15 mouse cellular contexts compared by ENCODE assay signal in the genomic region with DNA sequence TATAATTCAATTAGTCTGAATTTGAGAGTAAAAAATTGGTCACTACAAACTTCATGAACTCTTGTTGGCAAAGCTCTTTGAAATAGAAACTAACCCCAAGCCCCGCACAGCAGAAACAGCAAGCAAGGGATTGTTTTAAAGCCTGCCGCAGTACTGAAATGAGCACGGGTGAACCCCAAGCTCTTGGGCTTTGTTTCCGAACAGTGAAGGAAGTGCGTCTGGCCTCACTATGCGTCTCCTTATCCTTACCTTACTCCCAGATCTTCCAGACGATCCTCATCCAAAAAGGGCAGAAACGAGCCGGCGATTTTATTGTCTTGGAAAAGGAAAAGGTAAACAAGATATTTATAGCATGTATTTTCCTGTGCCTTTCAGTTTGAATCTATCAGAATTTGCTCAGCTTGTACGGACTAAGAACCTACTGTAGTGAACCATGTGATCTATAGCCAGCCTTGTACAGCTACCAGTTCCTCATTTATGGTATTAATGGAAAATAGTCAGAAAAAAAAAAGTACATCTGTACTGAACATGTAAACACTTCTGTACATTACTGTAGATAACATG. TPM values are rescaled to one million over a fixed set of nuclear protein-coding genes. Genes with fewer than 3 reads are reported as not detected.
DNase-seq lines count a peak whose midpoint lies in the region; ATAC-seq lines count a peak whose summit lies in the region.
"Had no signal": no experiment of that assay in that cellular context is flagged by ENCODE, and none has a peak within 500 bp of the region (broad histone marks: within the 10 kb centered on the region; RNA-seq: fewer than 3 reads in every experiment).

No protein-coding gene starts in this region.

- H3K4me2 ChIP-seq in liver, embryonic 11.5 days = no peak overlapping the region
- no peak overlapping the region for H3K4me2 ChIP-seq in liver, embryonic 12.5 days
- H3K4me2 ChIP-seq: embryonic facial prominence, embryonic 15.5 days; hindbrain, embryonic 14.5 days; lung, embryonic 14.5 days had no signal

- H3K9ac ChIP-seq in liver, embryonic 11.5 days (ENCODE audit: low read depth, low read length) = 0 out of 2 replicates have a peak overlapping the region, but pooled peaks have one; percentile 25
- no peak overlapping the region for H3K9ac ChIP-seq in liver, embryonic 12.5 days
- H3K9ac ChIP-seq: embryonic facial prominence, embryonic 15.5 days; hindbrain, embryonic 14.5 days; lung, embryonic 14.5 days had no signal

- peaks cover 11% of the 10 kb centered on the region for H3K4me1 ChIP-seq in liver, embryonic 11.5 days (replicated peaks; ENCODE audit: control insufficient read depth, insufficient read depth, low read length)
- peaks cover 33% of the 10 kb centered on the region for H3K4me1 ChIP-seq in liver, embryonic 12.5 days

- H3K36me3 ChIP-seq in liver, embryonic 11.5 days (ENCODE audit: control insufficient read depth, insufficient read depth, low read length) = peaks cover 12% of the 10 kb centered on the region; the same call in 1 of the 2 replicates
- peaks cover 44% of the 10 kb centered on the region for H3K36me3 ChIP-seq in liver, embryonic 12.5 days

- no peak overlapping the region for H3K4me3 ChIP-seq in liver, embryonic 11.5 days (ENCODE audit: low read depth, low read length)
- H3K4me3 ChIP-seq in liver, embryonic 12.5 days = no peak overlapping the region
- H3K4me3 ChIP-seq: embryonic facial prominence, embryonic 15.5 days had no signal

- DNase-seq in liver, embryonic 11.5 days (ENCODE audit: low spot score) = peak; percentile 0
- no peak for DNase-seq in cerebellum, adult 9-10 months
- DNase-seq in ovary, postnatal 14 days (ENCODE audit: low spot score) = no peak
- DNase-seq in urinary bladder, postnatal 25 days (ENCODE audit: low spot score) = no peak
- DNase-seq: cerebellum, adult 2 months; kidney, postnatal 4 days; lung, embryonic 14.5 days had no signal

- no peak overlapping the region for H3K27ac ChIP-seq in liver, embryonic 11.5 days (ENCODE audit: low read depth, low read length)
- H3K27ac ChIP-seq in liver, embryonic 12.5 days = no peak overlapping the region
- H3K27ac ChIP-seq: embryonic facial prominence, embryonic 15.5 days; hindbrain, embryonic 14.5 days had no signal

- WGBS in liver, embryonic 11.5 days = 81% methylated on average over 11 of the region's 11 CpGs
- 72% methylated on average over 11 of the region's 11 CpGs for WGBS in liver, embryonic 12.5 days (ENCODE audit: insufficient replicate concordance)

- no peak for ATAC-seq in liver, embryonic 11.5 days (replicated peaks; ENCODE audit: low FRiP score)
- ATAC-seq in liver, embryonic 12.5 days = no peak
- ATAC-seq in CD4-positive, CD25-positive, alpha-beta regulatory T cell, adult 4 months = peak; percentile 35
- 0 out of 2 replicates have a peak, but pooled peaks have one; percentile 27 for ATAC-seq in erythroblast, adult 5-6 weeks (replicated peaks; ENCODE audit: low FRiP score, poor library complexity, severe bottlenecking)
- ATAC-seq in megakaryocyte, adult 5-6 weeks (ENCODE audit: poor library complexity, severe bottlenecking) = peak; percentile 33

- H3K27me3 ChIP-seq in liver, embryonic 11.5 days (replicated peaks; ENCODE audit: control insufficient read depth, insufficient read depth, low read length) = no peaks in the 10 kb centered on the region
- no peaks in the 10 kb centered on the region for H3K27me3 ChIP-seq in liver, embryonic 12.5 days (replicated peaks)
- H3K27me3 ChIP-seq: embryonic facial prominence, embryonic 15.5 days had no signal

- H3K9me3 ChIP-seq in liver, embryonic 11.5 days (ENCODE audit: control insufficient read depth, low read length) = no peaks in the 10 kb centered on the region
- H3K9me3 ChIP-seq in liver, embryonic 12.5 days (replicated peaks) = no peaks in the 10 kb centered on the region
- H3K9me3 ChIP-seq: embryonic facial prominence, embryonic 15.5 days had no signal

RNA-seq across cellular contexts. Expression of gene Samhd1, which starts 5.4 kb away (rescaled TPM):
- polyA plus RNA-seq in liver, embryonic 11.5 days (2014; fragmentation: Nextera tagmentation; extraction: Ambion mirVana) = 33.1 and 33.2 TPM in 2 replicates
- 23.0 and 24.9 TPM in 2 replicates for polyA plus RNA-seq in liver, embryonic 12.5 days (2016; fragmentation: Nextera tagmentation; extraction: Ambion mirVana)
- polyA plus RNA-seq in CD4-positive, CD25-positive, alpha-beta regulatory T cell, adult 4 months (2017; shearing (Covaris generic)) = 100 to 1,000 TPM; 611 to 673 TPM
- 69.9 and 105 TPM in 2 replicates for total RNA-seq in erythroblast, adult 5-6 weeks (2015; ENCODE audit: low replicate concordance)
- 81.6 and 89.4 TPM in 2 replicates for total RNA-seq in erythroblast, adult 5-6 weeks (2017; ENCODE audit: low replicate concordance)
- 730 and 815 TPM in 2 replicates for total RNA-seq in megakaryocyte, adult 5-6 weeks (2015)
- total RNA-seq in megakaryocyte, adult 5-6 weeks (2017) = 599 and 677 TPM in 2 replicates

RNA-seq across cellular contexts. Expression of gene Tldc2, which starts 42.8 kb away (rescaled TPM):
- polyA plus RNA-seq in liver, embryonic 11.5 days (2014; fragmentation: Nextera tagmentation; extraction: Ambion mirVana) = not detected in 2 replicates
- polyA plus RNA-seq in liver, embryonic 12.5 days (2016; fragmentation: Nextera tagmentation; extraction: Ambion mirVana) = 0.29 TPM in 1 of 2 replicates, not detected in the other
- polyA plus RNA-seq in CD4-positive, CD25-positive, alpha-beta regulatory T cell, adult 4 months (2017; shearing (Covaris generic)) = not detected
- not detected in 2 replicates for total RNA-seq in erythroblast, adult 5-6 weeks (2015; ENCODE audit: low replicate concordance)
- not detected in 2 replicates for total RNA-seq in erythroblast, adult 5-6 weeks (2017; ENCODE audit: low replicate concordance)
- total RNA-seq in megakaryocyte, adult 5-6 weeks (2015) = not detected in 2 replicates
- total RNA-seq in megakaryocyte, adult 5-6 weeks (2017) = not detected in 2 replicates
- total RNA-seq: adrenal gland, adult 18-20 months; ES-E14 had no signal
- polyA plus RNA-seq: embryonic facial prominence, embryonic 15.5 days; hindbrain, embryonic 14.5 days; lung, embryonic 14.5 days had no signal

RNA-seq across cellular contexts. Expression of gene Soga1, which starts 50.6 kb away (rescaled TPM):
- 4.0 and 5.3 TPM in 2 replicates for polyA plus RNA-seq in liver, embryonic 11.5 days (2014; fragmentation: Nextera tagmentation; extraction: Ambion mirVana)
- 3.4 TPM in 2 replicates for polyA plus RNA-seq in liver, embryonic 12.5 days (2016; fragmentation: Nextera tagmentation; extraction: Ambion mirVana)
- under 1 TPM in 1 of 2 experiments, not detected in 1; 0.16 TPM for polyA plus RNA-seq in CD4-positive, CD25-positive, alpha-beta regulatory T cell, adult 4 months (2017; shearing (Covaris generic))
- total RNA-seq in erythroblast, adult 5-6 weeks (2015; ENCODE audit: low replicate concordance) = 0.21 and 1.3 TPM in 2 replicates
- 0.56 and 1.1 TPM in 2 replicates for total RNA-seq in erythroblast, adult 5-6 weeks (2017; ENCODE audit: low replicate concordance)
- 1.1 and 1.3 TPM in 2 replicates for total RNA-seq in megakaryocyte, adult 5-6 weeks (2015)
- total RNA-seq in megakaryocyte, adult 5-6 weeks (2017) = 1.6 and 1.7 TPM in 2 replicates

Comparison
In these comparisons a context has a peak if more than half of its experiments do, and no peak if none do; other contexts are left out.
1. ATAC-seq: peak in CD4-positive, CD25-positive, alpha-beta regulatory T cell, adult 4 months (single experiment), erythroblast, adult 5-6 weeks (single experiment) and megakaryocyte, adult 5-6 weeks (single experiment); none in liver, embryonic 11.5 days (single experiment) and liver, embryonic 12.5 days (single experiment).
2. RNA of gene Samhd1, which starts 5.4 kb away (polyA plus RNA-seq): 611 to 673 TPM in CD4-positive, CD25-positive, alpha-beta regulatory T cell, adult 4 months; 33.1 to 33.2 TPM in liver, embryonic 11.5 days and 23.0 to 24.9 TPM in liver, embryonic 12.5 days; every median in the first group is over 10 times any median in the second.